ENCODE assay signal across 11 mouse cellular contexts in genomic region chr5:144871775-144872174, GRCm38 (mm10).
DNase-seq lines count a peak whose midpoint lies in the region; TF ChIP-seq lines count a peak whose summit lies in the region.
"Had no signal": no experiment of that assay in that cellular context is flagged by ENCODE, and none has a peak within 500 bp of the region (broad histone marks: within the 10 kb centered on the region; RNA-seq: fewer than 3 reads in every experiment).

No protein-coding gene starts in this region.

- no peak for TF ChIP-seq POLR2A in brain, embryonic 14.5 days (IDR thresholded peaks at IDR 0.05; ENCODE audit: borderline replicate concordance, extremely low read depth, insufficient read depth, insufficient read length, poor library complexity, severe bottlenecking)

- peak; percentile 28 for DNase-seq in adrenal gland, postnatal 14 days
- no peak for DNase-seq in adrenal gland, adult 2 months
- peak; percentile 37 for DNase-seq in kidney, postnatal 10 days
- no peak for DNase-seq in kidney, postnatal 14 days
- peak; percentile 36 for DNase-seq in 3T3-L1 (ENCODE audit: low read depth, low spot score)
- DNase-seq in brain, embryonic 14.5 days (ENCODE audit: low read depth) = no peak
- no peak for DNase-seq in neural tube, embryonic 10.5 days (ENCODE audit: extremely low spot score, low spot score)
- DNase-seq in adrenal gland, adult 18-20 months (ENCODE audit: low spot score in 2 of 2) = no peak
- DNase-seq: adrenal gland, adult 8-10 months; cerebellum, adult 2 months; liver, embryonic 13.5 days had no signal

- TF ChIP-seq CTCF in brain, embryonic 14.5 days (IDR thresholded peaks at IDR 0.05; ENCODE audit: borderline replicate concordance, extremely low read depth, insufficient read depth, insufficient read length) = peak; percentile 29; the same call in 1 of the 2 replicates

Comparison
In these comparisons a context has a peak if more than half of its experiments do, and no peak if none do; other contexts are left out.
1. DNase-seq: peak in adrenal gland, postnatal 14 days (single experiment), kidney, postnatal 10 days (single experiment) and 3T3-L1 (single experiment); none in adrenal gland, adult 2 months (single experiment), kidney, postnatal 14 days (single experiment), brain, embryonic 14.5 days (single experiment), neural tube, embryonic 10.5 days (single experiment) and adrenal gland, adult 18-20 months (0 of 2).